Mouse (Mus musculus) cerebellum, adult 2 months (tissue): Measurements from ENCODE around the gene Plb1. TPM values are rescaled to one million over a fixed set of nuclear protein-coding genes. Genes with fewer than 3 reads are reported as not detected.

ENCODE experiments used
- DNase-seq, 2 experiments: peaks; one replicate each; pipeline ENCODE4 v3.0.0; 2021
- H3K27ac ChIP-seq: fragments of 200-500 bp; 2 replicates; pipeline ENCODE4 v1.5.1; 2012; ENCODE audit warnings: low read length, control low read depth, inconsistent platforms; ENCODE audit not compliant: insufficient read depth
- H3K27me3 ChIP-seq: fragments of 200-500 bp; 2 replicates; pipeline ENCODE4 v1.6.1; 2012; ENCODE audit warnings: inconsistent platforms, mild to moderate bottlenecking, low read length, moderate library complexity; ENCODE audit not compliant: control insufficient read depth, insufficient read depth
- H3K4me1 ChIP-seq: fragments of 200-500 bp; 2 replicates; pipeline ENCODE4 v1.6.1; 2011; ENCODE audit warnings: low read length; ENCODE audit not compliant: control insufficient read depth, insufficient read depth
- H3K4me3 ChIP-seq: fragments of 200-500 bp; replicated peaks from 2 replicates; pipeline ENCODE3; 2011; ENCODE audit warnings: mild to moderate bottlenecking, low read depth, low read length, control low read depth; ENCODE audit not compliant: insufficient read depth
- CTCF ChIP-seq: fragments of 200-500 bp; IDR thresholded peaks from 2 replicates; pipeline ENCODE4 v1.5.1; 2011; ENCODE audit warnings: low read depth, mild to moderate bottlenecking, control low read depth, low read length, moderate library complexity, borderline replicate concordance; ENCODE audit not compliant: insufficient read depth
- POLR2A ChIP-seq: fragments of 200-500 bp; IDR thresholded peaks from 2 replicates; pipeline ENCODE4 v1.6.1; 2011; ENCODE audit warnings: low read length, control low read depth, borderline replicate concordance; ENCODE audit not compliant: insufficient read depth
- WGBS: fragments of 180-500 bp; shearing (Covaris S2); methylation state at CpG from one replicate; pipeline ENCODE4 v1.1.7; 2018; 5-methylcytosine and 5-hydroxymethylcytosine counted together
- polyA plus RNA-seq: library from polyadenylated mRNA; depleted of rRNA; stranded (reverse); fragments of >200 nt; gene quantifications from 2 replicates; pipeline ENCODE4 v1.2.3, GENCODE M21; 2012

The Plb1 gene
- polyA plus RNA-seq, 1 experiment: 0.52 TPM

DNA sequence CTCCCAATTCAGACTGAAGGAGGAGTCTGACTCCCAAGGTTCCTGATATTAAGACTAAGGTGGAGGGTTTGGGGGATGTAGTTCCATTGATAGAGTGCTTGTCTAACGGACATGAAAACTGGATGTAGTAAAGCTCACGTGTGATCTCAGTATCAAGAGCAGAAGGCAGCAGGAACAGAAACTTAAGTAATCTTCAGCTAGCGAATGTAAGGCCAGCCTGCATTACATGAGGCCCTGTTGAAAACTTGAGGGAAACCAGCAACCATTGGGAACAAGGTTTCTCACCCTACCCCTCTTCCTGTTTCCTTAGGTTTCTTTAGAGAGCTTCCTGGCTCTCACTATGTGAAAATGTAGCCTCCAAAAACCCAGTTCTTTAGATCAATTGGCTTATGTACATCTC is 162.1 kb downstream of the Plb1 start:
- Histone ChIP-seq H3K27me3 (no peaks in the 10 kb centered on the region), H3K4me1 (no peaks in the 10 kb centered on the region), H3K27ac (no peak overlapping the region), H3K4me3 (no peak overlapping the region)
- no peak for DNase-seq
- TF ChIP-seq CTCF: no peak
- no peak for TF ChIP-seq POLR2A
- WGBS: 96% methylated on average over 3 of the region's 3 CpGs

DNA sequence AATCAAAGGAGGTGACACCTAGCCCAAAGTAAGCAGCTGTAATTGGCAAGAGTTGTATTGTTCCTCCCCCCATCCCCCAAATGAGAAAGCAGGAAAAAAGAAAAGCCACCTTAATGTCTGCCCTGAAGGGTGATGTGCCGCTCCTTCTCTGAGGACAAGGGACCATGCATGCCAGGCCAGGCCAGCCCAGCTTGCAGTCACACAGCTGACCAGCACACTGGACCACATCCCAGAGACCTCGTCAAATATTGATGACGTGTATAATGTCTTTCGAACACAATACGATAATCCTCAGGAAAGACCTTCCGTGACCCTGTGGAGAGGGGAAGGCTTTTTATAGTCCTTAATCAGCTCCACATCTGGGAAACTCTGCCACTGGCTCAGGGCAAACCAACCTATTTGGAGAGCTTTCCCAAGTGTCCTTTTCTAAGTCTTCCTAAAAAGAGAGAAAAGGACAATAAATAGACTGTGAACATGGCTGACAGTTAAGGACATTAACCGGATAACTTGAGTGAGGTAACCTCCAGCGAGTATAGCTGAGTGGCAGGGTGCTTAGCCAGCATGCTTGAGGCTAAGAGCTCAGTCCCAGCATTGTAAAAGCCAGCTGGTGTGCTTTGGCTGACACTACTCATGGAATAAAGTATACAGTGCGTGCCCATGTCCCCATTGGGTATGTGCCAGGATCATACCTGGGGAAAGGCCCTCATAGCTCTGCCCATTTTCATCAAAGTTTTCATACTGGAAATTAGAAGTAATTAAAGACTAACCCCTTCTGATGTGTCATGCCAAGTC is 162.8 kb downstream of the Plb1 start:
- Histone ChIP-seq H3K27me3 (no peaks in the 10 kb centered on the region), H3K4me3 (no peak overlapping the region), H3K4me1 (no peaks in the 10 kb centered on the region), H3K27ac (no peak overlapping the region)
- TF ChIP-seq POLR2A: no peak
- no peak for TF ChIP-seq CTCF
- no peak for DNase-seq
- 77% methylated on average over 9 of the region's 9 CpGs for WGBS

DNA sequence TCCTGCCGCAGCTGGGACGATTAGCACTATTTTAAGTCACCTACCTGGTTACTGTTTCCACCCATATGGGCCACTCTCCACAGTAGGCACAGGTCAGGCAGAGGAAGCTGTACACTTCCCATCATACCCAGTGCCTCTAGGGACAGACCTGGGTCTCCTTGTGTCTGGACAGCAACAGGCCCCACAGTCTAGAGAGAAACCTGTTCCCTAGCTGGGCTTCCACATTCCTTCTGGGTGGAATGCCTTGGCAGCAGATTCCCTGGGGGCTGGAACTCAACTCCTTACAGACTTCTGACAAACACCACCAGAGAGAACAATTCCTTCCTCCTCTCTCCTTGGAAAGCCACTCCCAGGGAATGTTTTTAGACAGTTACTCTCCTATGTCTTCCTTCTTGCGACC is 165.2 kb downstream of the Plb1 start:
- H3K4me3 ChIP-seq: no peak overlapping the region
- no peak for DNase-seq
- H3K27ac ChIP-seq: no peak overlapping the region
- no peak for TF ChIP-seq POLR2A
- no peak for TF ChIP-seq CTCF
- peaks cover 4% of the 10 kb centered on the region; the same call in 1 of the 2 replicates for H3K4me1 ChIP-seq
- 85% methylated on average over 3 of the region's 3 CpGs for WGBS
- no peaks in the 10 kb centered on the region for H3K27me3 ChIP-seq

DNA sequence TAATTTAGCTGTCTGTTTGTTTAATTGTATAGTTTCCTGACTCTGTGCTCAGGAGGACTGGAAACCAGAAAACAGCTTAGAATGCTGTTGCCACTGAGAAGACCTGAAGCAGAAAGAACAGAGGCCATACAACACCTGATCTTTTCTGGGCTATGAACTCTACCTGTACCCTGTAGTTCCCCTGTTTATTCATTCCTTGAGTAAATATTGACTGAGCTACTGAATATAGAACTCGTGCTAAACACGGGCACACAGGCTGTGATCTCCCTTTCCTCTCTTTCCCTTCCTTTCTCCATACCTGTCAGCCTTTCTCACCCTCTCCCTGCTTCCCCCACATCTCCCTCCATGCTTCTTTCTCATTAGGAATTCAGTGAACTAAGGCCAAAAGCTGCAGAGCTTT is 168.4 kb downstream of the Plb1 start:
- TF ChIP-seq POLR2A: no peak
- TF ChIP-seq CTCF: no peak
- H3K4me3 ChIP-seq: no peak overlapping the region
- DNase-seq: no peak
- no peak overlapping the region for H3K27ac ChIP-seq
- H3K27me3 ChIP-seq: no peaks in the 10 kb centered on the region; the same call in 1 of the 2 replicates
- H3K4me1 ChIP-seq: peaks cover 4% of the 10 kb centered on the region; the same call in 1 of the 2 replicates
- 98% methylated on average over 2 of the region's 2 CpGs for WGBS

DNA sequence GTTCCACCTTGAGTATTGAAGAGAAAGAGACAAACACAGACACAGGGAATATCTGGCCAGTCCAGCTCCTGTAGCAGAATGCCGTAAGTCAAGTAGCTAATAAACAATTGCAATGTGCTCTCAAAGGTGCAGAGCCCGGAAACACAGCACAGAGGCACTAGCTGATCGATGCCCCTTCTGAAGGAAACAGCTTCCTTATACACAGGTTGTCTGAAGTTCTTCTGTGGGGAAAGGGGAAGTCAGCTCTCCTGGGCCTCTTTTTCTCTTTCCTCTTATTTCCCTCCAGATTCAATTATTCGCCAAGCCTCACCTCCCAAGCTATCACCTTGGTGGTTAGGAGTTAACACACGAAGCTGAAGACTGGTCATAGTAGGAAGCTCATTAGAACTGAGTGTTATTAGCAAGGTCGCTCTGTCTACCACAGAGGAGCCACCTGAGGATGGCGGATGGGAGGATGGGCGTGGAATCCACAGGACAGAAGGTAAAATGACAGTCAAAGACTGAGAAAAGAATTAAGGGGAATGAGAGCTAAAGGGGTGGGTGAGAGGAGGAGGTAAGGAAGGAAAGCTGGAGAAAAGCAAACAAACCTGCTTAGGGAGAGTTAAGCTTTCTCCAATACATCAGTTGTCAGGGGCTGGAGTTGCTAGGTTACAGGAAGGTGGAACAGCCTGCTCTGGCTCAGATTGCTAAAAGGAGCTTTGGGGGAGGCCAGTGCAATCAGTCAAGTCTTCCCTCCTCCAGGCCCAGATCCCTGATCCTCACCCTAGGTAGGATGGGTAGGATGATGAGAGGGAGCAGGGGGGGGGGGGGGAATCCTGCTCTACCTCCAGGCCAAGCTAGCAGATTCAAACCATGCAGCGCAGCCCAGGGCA is 170.8 kb downstream of the Plb1 start:
- no peak for DNase-seq
- WGBS: 92% methylated on average over 9 of the region's 9 CpGs
- Histone ChIP-seq H3K27ac (no peak overlapping the region), H3K27me3 (no peaks in the 10 kb centered on the region; the same call in 1 of the 2 replicates), H3K4me1 (peaks cover 4% of the 10 kb centered on the region; the same call in 1 of the 2 replicates), H3K4me3 (no peak overlapping the region)
- TF ChIP-seq CTCF (no peak), POLR2A (no peak)

DNA sequence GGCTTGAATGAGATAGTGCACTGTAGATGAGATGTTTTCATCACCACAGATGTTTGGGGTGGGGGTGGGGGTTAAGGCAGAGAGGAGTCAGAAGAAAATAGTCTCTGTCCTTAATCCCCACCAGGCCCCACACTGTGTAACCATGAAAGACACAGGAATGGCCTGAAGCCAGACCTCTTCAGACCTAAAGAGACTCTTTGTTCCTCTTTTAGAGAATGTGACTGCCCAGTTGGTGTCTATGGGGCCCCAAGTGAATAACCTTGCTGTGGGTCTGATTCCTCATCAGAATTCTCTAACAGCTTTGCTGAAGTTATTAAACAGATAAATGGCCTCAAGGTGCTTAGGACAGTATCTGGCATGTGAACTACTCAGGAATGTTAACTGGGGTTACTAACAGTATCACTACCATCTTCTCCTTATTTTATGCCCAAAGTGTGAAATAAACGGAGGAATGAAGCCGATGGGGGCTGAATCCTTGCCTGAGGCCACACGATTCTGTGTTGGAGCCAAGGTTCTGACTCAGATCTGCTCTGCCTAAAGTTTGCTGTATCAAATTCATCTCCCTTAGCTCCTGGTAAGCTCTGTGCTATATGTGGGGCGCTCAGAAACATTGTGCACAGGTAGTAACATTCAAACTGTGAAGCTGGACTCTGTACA is 172.8 kb downstream of the Plb1 start:
- Histone ChIP-seq H3K27ac (no peak overlapping the region), H3K27me3 (no peaks in the 10 kb centered on the region; the same call in 1 of the 2 replicates), H3K4me1 (peaks cover 4% of the 10 kb centered on the region; the same call in 1 of the 2 replicates), H3K4me3 (no peak overlapping the region)
- TF ChIP-seq POLR2A: no peak
- TF ChIP-seq CTCF: no peak
- no peak for DNase-seq
- 59% methylated on average over 4 of the region's 4 CpGs for WGBS

DNA sequence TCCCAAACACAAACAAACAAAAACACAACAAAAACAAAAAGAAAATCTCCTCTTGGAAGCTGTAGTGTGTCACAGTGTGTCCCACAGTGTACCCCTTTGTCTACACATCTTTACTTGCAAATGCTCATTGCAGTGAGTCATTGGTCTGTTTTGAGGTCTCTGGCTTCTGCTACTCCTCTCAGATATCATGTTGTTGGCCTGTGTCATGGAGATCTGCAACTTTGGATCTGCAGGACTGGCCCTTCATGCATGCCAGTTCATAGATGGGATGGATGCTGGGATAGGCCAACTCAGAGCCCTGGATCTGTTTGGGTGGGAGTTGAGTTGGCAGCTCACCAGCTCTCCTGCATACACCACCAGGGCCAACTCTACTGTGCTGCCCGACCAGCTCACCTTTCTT is 176.3 kb downstream of the Plb1 start:
- no peak overlapping the region for H3K4me3 ChIP-seq
- no peak overlapping the region for H3K27ac ChIP-seq
- TF ChIP-seq POLR2A: no peak
- no peak for DNase-seq
- peaks cover 5% of the 10 kb centered on the region for H3K4me1 ChIP-seq
- no peaks in the 10 kb centered on the region; the same call in 1 of the 2 replicates for H3K27me3 ChIP-seq
- WGBS: 53% methylated on average over 1 of the region's 1 CpGs
